Mouse (Mus musculus) lung, postnatal 14 days (tissue): ENCODE measurements around the gene Tfip11.

Experiments used
- DNase-seq: peaks from one replicate; pipeline ENCODE4 v3.0.0; 2021

Tfip11 gene

GRCm38 (mm10) chr5:112367929-112368328 lies 41.8 kb downstream of the Tfip11 start:
- no peak for DNase-seq

- no peak for DNase-seq
These were observed 42.5 kb downstream of the Tfip11 start for GRCm38 (mm10) chr5:112368666-112369065.

- no peak for DNase-seq
These were observed 43.2 kb downstream of the Tfip11 start for GRCm38 (mm10) chr5:112369326-112369725.

GRCm38 (mm10) chr5:112370236-112370813 lies 44.2 kb downstream of the Tfip11 start:
- no peak for DNase-seq

- DNase-seq = no peak
These were observed 45.8 kb downstream of the Tfip11 start for GRCm38 (mm10) chr5:112371933-112372332.

GRCm38 (mm10) chr5:112376111-112376510 lies 50.0 kb downstream of the Tfip11 start:
- DNase-seq = no peak

GRCm38 (mm10) chr5:112377380-112377779 lies 51.2 kb downstream of the Tfip11 start:
- DNase-seq = no peak

GRCm38 (mm10) chr5:112378716-112379115 lies 52.6 kb downstream of the Tfip11 start:
- no peak for DNase-seq

GRCm38 (mm10) chr5:112381154-112381553 lies 55.0 kb downstream of the Tfip11 start:
- no peak for DNase-seq

GRCm38 (mm10) chr5:112382042-112382441 lies 55.9 kb downstream of the Tfip11 start:
- no peak for DNase-seq

- peak; percentile 54 for DNase-seq
These were observed 56.6 kb downstream of the Tfip11 start for GRCm38 (mm10) chr5:112382641-112383330.

GRCm38 (mm10) chr5:112384805-112385472 lies 58.8 kb downstream of the Tfip11 start:
- no peak for DNase-seq

GRCm38 (mm10) chr5:112385973-112386372 lies 59.8 kb downstream of the Tfip11 start:
- DNase-seq = no peak
